Mouse (Mus musculus): ENCODE data around the gene Mxd3. TPM values are rescaled to one million over a fixed set of nuclear protein-coding genes. Genes with fewer than 3 reads are reported as not detected.

The Mxd3 gene
- polyA plus RNA-seq, 1 experiment from 2014 or later = 18.5 TPM

GRCm38 (mm10) chr13:55329109-55329682, 427 bp downstream of the Mxd3 start:
- Histone ChIP-seq H3K4me1 (peaks cover 60% of the 10 kb centered on the region), H3K36me3 (peaks cover 40% of the 10 kb centered on the region), H3K4me2 (peak overlapping the region; percentile 78), H3K9me3 (replicated peaks) (no peaks in the 10 kb centered on the region), H3K27me3 (replicated peaks) (0 out of 2 replicates have a peak, but pooled peaks cover 13% of the 10 kb centered on the region), H3K4me3 (peak overlapping the region; percentile 77), H3K9ac (peak overlapping the region; percentile 84), H3K27ac (peak overlapping the region; percentile 92)
- under 1% methylated on average over 29 of the region's 29 CpGs for WGBS (ENCODE audit: insufficient replicate concordance)
- peak; percentile 35 for ATAC-seq

GRCm38 (mm10) chr13:55328641-55329040, 982 bp downstream of the Mxd3 start:
- ATAC-seq = no peak
- Histone ChIP-seq H3K4me2 (peak overlapping the region; percentile 78), H3K36me3 (peaks cover 46% of the 10 kb centered on the region), H3K4me1 (peaks cover 66% of the 10 kb centered on the region), H3K9me3 (replicated peaks) (no peaks in the 10 kb centered on the region), H3K9ac (peak overlapping the region; percentile 84), H3K27me3 (replicated peaks) (0 out of 2 replicates have a peak, but pooled peaks cover 11% of the 10 kb centered on the region), H3K27ac (peak overlapping the region; percentile 92), H3K4me3 (peak overlapping the region; percentile 77)
- 83% methylated on average over 4 of the region's 4 CpGs for WGBS (ENCODE audit: insufficient replicate concordance)

- peak overlapping the region; percentile 78 for H3K4me2 ChIP-seq
- H3K4me3 ChIP-seq = peak overlapping the region; percentile 77
- peak overlapping the region; percentile 84 for H3K9ac ChIP-seq
- H3K4me1 ChIP-seq = peaks cover 70% of the 10 kb centered on the region
- no peaks in the 10 kb centered on the region for H3K9me3 ChIP-seq (replicated peaks)
- ATAC-seq = no peak
- no peak overlapping the region; the same call in 1 of the 2 replicates for H3K27ac ChIP-seq
- H3K36me3 ChIP-seq = peaks cover 50% of the 10 kb centered on the region
- 0 out of 2 replicates have a peak, but pooled peaks cover 7% of the 10 kb centered on the region for H3K27me3 ChIP-seq (replicated peaks)
- WGBS (ENCODE audit: insufficient replicate concordance) = 74% methylated on average over 6 of the region's 6 CpGs
Measured at GRCm38 (mm10) chr13:55328171-55328570, 1.5 kb downstream of the Mxd3 start.

GRCm38 (mm10) chr13:55327633-55328032, 2.0 kb downstream of the Mxd3 start:
- H3K4me3 ChIP-seq = peak overlapping the region; percentile 77
- H3K27me3 ChIP-seq (replicated peaks) = 0 out of 2 replicates have a peak, but pooled peaks cover 7% of the 10 kb centered on the region
- H3K9ac ChIP-seq = peak overlapping the region; percentile 84
- H3K9me3 ChIP-seq (replicated peaks) = no peaks in the 10 kb centered on the region
- H3K36me3 ChIP-seq = peaks cover 55% of the 10 kb centered on the region
- H3K27ac ChIP-seq = peak overlapping the region; percentile 37; the same call in 1 of the 2 replicates
- peak overlapping the region; percentile 78 for H3K4me2 ChIP-seq
- peaks cover 76% of the 10 kb centered on the region for H3K4me1 ChIP-seq
- ATAC-seq = peak; percentile 11; the same call in 1 of the 2 replicates
- 51% methylated on average over 8 of the region's 8 CpGs for WGBS (ENCODE audit: insufficient replicate concordance)

GRCm38 (mm10) chr13:55327169-55327568, 2.5 kb downstream of the Mxd3 start:
- H3K36me3 ChIP-seq = peaks cover 55% of the 10 kb centered on the region
- peak overlapping the region; percentile 37; the same call in 1 of the 2 replicates for H3K27ac ChIP-seq
- H3K4me2 ChIP-seq = peak overlapping the region; percentile 78
- 0 out of 2 replicates have a peak, but pooled peaks cover 6% of the 10 kb centered on the region for H3K27me3 ChIP-seq (replicated peaks)
- peaks cover 77% of the 10 kb centered on the region for H3K4me1 ChIP-seq
- H3K4me3 ChIP-seq = peak overlapping the region; percentile 77
- H3K9ac ChIP-seq = peak overlapping the region; percentile 48
- ATAC-seq = no peak
- H3K9me3 ChIP-seq (replicated peaks) = no peaks in the 10 kb centered on the region
- 50% methylated on average over 4 of the region's 4 CpGs for WGBS (ENCODE audit: insufficient replicate concordance)

GRCm38 (mm10) chr13:55325596-55325995, 4.0 kb downstream of the Mxd3 start:
- Histone ChIP-seq H3K4me3 (0 out of 2 replicates have a peak overlapping the region, but pooled peaks have one; percentile 1), H3K9me3 (replicated peaks) (no peaks in the 10 kb centered on the region), H3K4me1 (peaks cover 71% of the 10 kb centered on the region), H3K27ac (no peak overlapping the region), H3K27me3 (replicated peaks) (no peaks in the 10 kb centered on the region), H3K36me3 (peaks cover 56% of the 10 kb centered on the region), H3K4me2 (no peak overlapping the region), H3K9ac (no peak overlapping the region)
- no peak for ATAC-seq
- WGBS (ENCODE audit: insufficient replicate concordance) = 79% methylated on average over 11 of the region's 11 CpGs

- peak overlapping the region; percentile 95 for H3K4me2 ChIP-seq
- ATAC-seq = no peak
- H3K4me3 ChIP-seq = peak overlapping the region; percentile 83
- H3K36me3 ChIP-seq = peaks cover 79% of the 10 kb centered on the region
- no peaks in the 10 kb centered on the region for H3K27me3 ChIP-seq (replicated peaks)
- H3K27ac ChIP-seq = peak overlapping the region; percentile 86
- no peaks in the 10 kb centered on the region for H3K9me3 ChIP-seq (replicated peaks)
- 1% methylated on average over 31 of the region's 31 CpGs for WGBS (ENCODE audit: insufficient replicate concordance)
- H3K4me1 ChIP-seq = peaks cover 55% of the 10 kb centered on the region
- H3K9ac ChIP-seq = peak overlapping the region; percentile 94
Measured at GRCm38 (mm10) chr13:55322130-55322825, 7.3 kb downstream of the Mxd3 start.

GRCm38 (mm10) chr13:55321434-55322129, 8.0 kb downstream of the Mxd3 start, which contains the start of gene Rab24:
Gene Rab24, minus strand, starts transcription at chr13:55321946.
- Histone ChIP-seq H3K4me2 (peak within 1 kb of the TSS; percentile 95), H3K9me3 (replicated peaks) (no peaks in the 10 kb centered on the region), H3K36me3 (peaks cover 79% of the 10 kb centered on the region), H3K27me3 (replicated peaks) (no peaks in the 10 kb centered on the region), H3K4me1 (peaks cover 50% of the 10 kb centered on the region), H3K9ac (peak within 1 kb of the TSS; percentile 94), H3K27ac (peak within 1 kb of the TSS; percentile 86), H3K4me3 (peak within 1 kb of the TSS; percentile 83)
- ATAC-seq = peak; percentile 92
- under 1% methylated on average over 73 of the region's 73 CpGs for WGBS (ENCODE audit: insufficient replicate concordance)

GRCm38 (mm10) chr13:55319931-55320533, 9.6 kb downstream of the Mxd3 start, which contains the start of gene Prelid1:
Gene Prelid1, plus strand, starts transcription at chr13:55320500.
- Histone ChIP-seq H3K4me3 (peak within 1 kb of the TSS; percentile 83), H3K36me3 (peaks cover 77% of the 10 kb centered on the region), H3K27me3 (replicated peaks) (no peaks in the 10 kb centered on the region), H3K9me3 (replicated peaks) (no peaks in the 10 kb centered on the region), H3K27ac (peak within 1 kb of the TSS; percentile 86), H3K9ac (peak within 1 kb of the TSS; percentile 94), H3K4me2 (peak within 1 kb of the TSS; percentile 95), H3K4me1 (peaks cover 42% of the 10 kb centered on the region)
- 80% methylated on average over 4 of the region's 4 CpGs for WGBS (ENCODE audit: insufficient replicate concordance)
- ATAC-seq = no peak

- 75% methylated on average over 3 of the region's 3 CpGs for WGBS (ENCODE audit: insufficient replicate concordance)
- H3K4me2 ChIP-seq = no peak overlapping the region
- H3K36me3 ChIP-seq = peaks cover 77% of the 10 kb centered on the region
- no peak overlapping the region for H3K4me3 ChIP-seq
- H3K27me3 ChIP-seq (replicated peaks) = no peaks in the 10 kb centered on the region
- H3K4me1 ChIP-seq = peaks cover 30% of the 10 kb centered on the region
- peak overlapping the region; percentile 38; the same call in 1 of the 2 replicates for H3K27ac ChIP-seq
- no peak for ATAC-seq
- no peak overlapping the region for H3K9ac ChIP-seq
- H3K9me3 ChIP-seq (replicated peaks) = no peaks in the 10 kb centered on the region
Measured at GRCm38 (mm10) chr13:55318351-55318750, 11.3 kb downstream of the Mxd3 start.

GRCm38 (mm10) chr13:55314891-55315412, 14.7 kb downstream of the Mxd3 start:
- Histone ChIP-seq H3K4me1 (peaks cover 4% of the 10 kb centered on the region; the same call in 1 of the 2 replicates), H3K27ac (no peak overlapping the region), H3K4me3 (no peak overlapping the region), H3K27me3 (replicated peaks) (no peaks in the 10 kb centered on the region), H3K4me2 (no peak overlapping the region), H3K9me3 (replicated peaks) (no peaks in the 10 kb centered on the region), H3K36me3 (peaks cover 97% of the 10 kb centered on the region), H3K9ac (no peak overlapping the region)
- 68% methylated on average over 2 of the region's 2 CpGs for WGBS (ENCODE audit: insufficient replicate concordance)
- ATAC-seq = no peak
